Mouse (Mus musculus) olfactory bulb, adult 2 months (tissue): ENCODE measurements around the gene Jazf1.

Experiments used
- CTCF ChIP-seq: fragments of 200-500 bp; IDR thresholded peaks from 2 replicates; pipeline ENCODE4 v1.5.1; 2012; ENCODE audit warnings: low read depth, mild to moderate bottlenecking, low read length, moderate library complexity; ENCODE audit not compliant: insufficient read depth
- POLR2A ChIP-seq: fragments of 200-500 bp; IDR thresholded peaks from 2 replicates; pipeline ENCODE4 v1.6.1; 2012; ENCODE audit warnings: mild to moderate bottlenecking, low read depth, low read length, moderate library complexity; ENCODE audit not compliant: insufficient read depth

DNA sequence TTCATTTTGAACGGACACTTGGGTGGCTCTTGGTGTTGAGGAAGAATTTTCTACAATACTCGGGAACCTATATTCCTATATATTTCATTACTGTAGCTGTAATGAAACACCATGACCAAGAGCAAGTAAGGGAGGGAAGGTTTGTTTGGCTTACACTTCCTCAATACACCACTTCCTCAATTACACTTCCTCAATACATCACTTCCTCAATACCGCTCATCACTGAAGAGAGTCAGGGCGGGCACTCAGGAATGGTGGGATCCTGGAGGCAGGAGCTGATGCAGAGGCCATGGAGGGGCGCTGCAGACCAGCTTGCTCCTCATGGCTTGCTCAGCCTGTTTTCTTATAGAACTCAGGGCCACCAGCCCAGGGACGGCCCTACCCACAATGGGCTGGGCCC, 225.8 kb downstream of the Jazf1 start:
- TF ChIP-seq CTCF: no peak
- TF ChIP-seq POLR2A: no peak
